Mouse (Mus musculus) spleen, adult 18-20 months (tissue): ENCODE measurements around the gene Ppp1r11.

Experiments used
- DNase-seq, 2 experiments: peaks; one replicate each; pipeline ENCODE4 v3.0.0; 2022; ENCODE audit warnings: mixed read lengths in 2 of 2

The Ppp1r11 gene

DNA sequence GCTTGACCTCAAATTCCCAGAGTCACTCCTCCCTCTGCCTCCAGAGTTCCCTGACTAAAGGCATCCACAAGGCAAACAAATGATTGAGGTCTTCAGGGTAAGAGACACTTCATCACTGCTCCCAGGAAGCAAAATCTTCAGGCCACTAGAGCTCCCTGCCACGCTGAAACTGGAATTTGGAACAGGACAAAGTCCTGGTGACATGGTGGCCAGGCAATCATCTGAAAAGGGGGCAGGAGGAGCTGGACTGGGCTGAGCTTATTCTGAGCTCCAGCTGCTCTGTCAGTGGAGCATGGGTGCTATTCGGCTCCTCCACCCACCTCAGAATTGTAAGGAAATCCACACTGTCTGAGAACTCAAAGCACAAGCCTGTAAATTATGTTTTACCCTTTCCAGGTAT is 39.5 kb downstream of the Ppp1r11 start:
- no peak for DNase-seq

DNA sequence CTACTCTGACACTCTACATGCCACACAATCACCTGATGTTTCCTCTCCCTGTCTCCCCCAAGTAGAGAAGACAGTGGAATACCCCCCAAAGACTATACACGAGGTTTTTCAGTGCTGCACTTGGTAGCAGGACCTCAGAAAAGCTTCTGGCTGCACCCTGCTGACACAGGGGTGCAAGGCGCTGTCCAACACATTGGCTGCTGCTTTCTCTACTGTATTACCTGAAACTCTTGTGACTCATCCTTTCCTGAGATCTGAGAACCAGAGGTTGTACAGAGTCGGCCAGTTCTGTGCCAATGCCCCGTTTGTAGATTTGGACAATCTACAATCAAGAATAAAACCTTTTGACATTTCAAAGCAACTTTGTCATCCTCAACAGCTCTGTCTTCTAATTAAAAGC is 41.7 kb downstream of the Ppp1r11 start:
- DNase-seq: no peak

DNA sequence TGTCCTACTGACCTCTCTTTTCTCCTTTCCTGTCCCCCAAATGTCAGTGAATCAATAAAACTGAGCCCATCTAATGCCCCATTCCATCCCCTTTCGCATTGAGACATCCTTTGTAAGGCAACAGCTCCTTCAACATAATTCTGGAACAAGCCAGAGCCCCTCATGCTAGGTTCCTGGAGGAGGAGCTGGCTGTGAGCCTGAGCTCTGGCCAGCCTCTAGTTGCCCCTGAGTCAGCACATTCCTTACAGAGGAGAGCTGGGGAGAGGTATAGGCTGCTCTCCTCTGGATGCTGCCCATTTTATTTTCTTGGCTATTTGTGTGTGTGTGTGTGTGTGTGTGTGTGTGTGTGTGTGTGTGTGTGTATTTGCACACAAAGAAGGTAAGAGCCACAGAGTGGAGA is 43.3 kb downstream of the Ppp1r11 start:
- no peak for DNase-seq

DNA sequence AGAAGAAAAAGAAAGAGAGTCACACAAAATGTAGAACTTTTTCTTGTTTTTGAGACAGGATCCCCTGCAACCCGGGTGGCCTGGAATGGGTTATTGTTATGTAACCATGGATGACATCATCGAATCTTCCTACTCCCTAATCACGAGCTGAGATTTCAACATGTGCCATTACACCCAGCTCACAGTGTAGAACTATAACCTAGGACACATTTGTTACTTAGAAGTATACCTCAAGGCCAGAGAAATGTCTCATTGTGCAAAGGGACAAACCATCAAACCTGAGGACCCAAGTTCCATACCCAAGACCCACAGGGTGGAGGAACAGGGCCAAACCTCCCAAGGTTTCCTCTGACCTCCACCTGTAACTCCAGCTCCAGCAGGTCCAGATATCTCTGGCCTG is 47.9 kb downstream of the Ppp1r11 start:
- DNase-seq: no peak

DNA sequence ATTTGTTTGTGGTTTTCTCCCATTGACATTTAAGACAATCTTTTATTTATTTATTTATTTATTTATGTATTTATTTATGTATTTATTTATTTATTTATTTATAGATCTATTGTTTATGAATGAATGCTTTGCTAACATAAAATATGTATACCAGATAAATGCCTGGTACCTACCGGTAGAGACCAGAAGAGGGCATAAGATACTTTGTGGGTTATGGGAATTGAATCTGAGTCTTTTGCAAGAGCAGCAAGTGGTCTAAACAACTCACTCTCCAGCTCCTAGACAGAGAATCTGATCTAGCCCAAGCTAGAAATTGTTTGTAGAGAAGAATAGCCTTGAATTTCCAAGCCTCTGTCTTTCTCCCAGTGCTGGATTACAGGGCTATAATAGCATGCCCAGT is 50.9 kb downstream of the Ppp1r11 start:
- no peak for DNase-seq

DNA sequence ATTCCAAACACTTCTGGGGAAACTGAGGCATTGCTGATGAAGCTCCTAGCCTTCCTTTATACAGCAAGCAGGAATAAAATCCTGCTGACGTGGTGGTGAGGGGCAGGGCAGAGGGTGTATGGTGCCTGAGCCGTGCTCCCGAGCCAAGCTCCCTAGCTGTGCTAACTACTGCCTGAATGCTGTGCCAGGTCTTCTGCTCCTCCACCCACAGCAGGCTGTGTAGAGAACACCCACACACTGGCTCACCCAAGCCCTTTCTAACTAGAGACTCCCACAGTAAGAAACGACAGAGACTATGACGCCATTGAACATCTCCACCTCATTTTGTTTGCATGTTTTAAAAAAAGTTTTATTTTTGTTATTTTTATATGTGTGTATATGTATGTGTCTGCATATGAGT is 51.5 kb downstream of the Ppp1r11 start:
- DNase-seq: no peak

DNA sequence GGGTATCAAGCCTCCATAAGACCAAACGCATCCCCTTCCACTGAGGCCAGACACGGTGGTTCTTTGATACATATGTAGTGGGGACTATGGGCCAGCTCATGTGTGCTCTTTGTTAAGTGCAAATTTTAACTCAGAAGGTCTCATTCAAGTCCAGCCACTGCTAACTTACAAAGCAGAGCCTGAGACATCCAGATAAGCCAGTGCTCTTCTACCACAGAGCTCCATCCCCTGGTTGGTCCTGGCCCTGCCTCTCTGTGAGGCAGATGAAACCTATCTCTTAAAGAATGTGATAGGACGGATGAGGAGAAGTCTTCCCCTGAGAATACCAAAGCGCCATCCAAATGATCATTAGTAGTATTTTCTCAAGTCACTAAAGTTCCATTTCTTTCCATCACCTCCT is 52.2 kb downstream of the Ppp1r11 start:
- DNase-seq: no peak
